Mouse (Mus musculus): ENCODE measurements around the gene Lif. TPM values are rescaled to one million over a fixed set of nuclear protein-coding genes. Genes with fewer than 3 reads are reported as not detected.

The Lif gene
- polyA plus RNA-seq, 1 experiment from 2014 or later = not detected

DNA sequence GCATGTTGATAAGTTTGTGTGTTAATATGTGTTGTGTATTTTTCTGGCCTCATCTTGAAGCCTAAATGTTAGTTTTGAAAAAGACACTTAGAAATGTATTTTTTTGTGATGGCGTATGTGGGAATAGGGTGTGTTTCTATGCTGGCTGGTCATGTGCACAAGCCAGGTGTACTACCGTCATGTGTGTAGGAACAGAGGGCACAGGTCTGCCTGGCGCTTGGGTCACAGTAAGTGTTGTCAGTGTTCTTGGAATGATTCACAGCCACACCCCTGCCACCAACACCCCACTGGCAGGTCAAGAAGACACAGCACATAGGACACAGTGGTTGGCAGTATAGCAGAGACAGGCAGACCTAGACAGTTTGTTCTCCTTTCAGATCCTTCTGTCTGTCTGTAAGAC is 8.2 kb upstream of the Lif start:
- WGBS = 99% methylated on average over 3 of the region's 3 CpGs
- no peak overlapping the region for H3K4me2 ChIP-seq
- H3K9me3 ChIP-seq (ENCODE audit: control insufficient read depth, low read length) = no peaks in the 10 kb centered on the region
- no peaks in the 10 kb centered on the region for H3K27me3 ChIP-seq (ENCODE audit: control insufficient read depth, insufficient read depth, low read length)
- no peak overlapping the region for H3K27ac ChIP-seq (ENCODE audit: low read depth, low read length)
- no peaks in the 10 kb centered on the region for H3K4me1 ChIP-seq (ENCODE audit: control insufficient read depth, insufficient read depth, low read length)
- H3K36me3 ChIP-seq (ENCODE audit: control insufficient read depth, insufficient read depth, low read length) = no peaks in the 10 kb centered on the region
- DNase-seq (ENCODE audit: low spot score, missing footprints) (no peak), ATAC-seq (ENCODE audit: low FRiP score) (no peak)
- H3K9ac ChIP-seq (ENCODE audit: low read length) = no peak overlapping the region
- no peak overlapping the region for H3K4me3 ChIP-seq (ENCODE audit: low read depth, low read length)

DNA sequence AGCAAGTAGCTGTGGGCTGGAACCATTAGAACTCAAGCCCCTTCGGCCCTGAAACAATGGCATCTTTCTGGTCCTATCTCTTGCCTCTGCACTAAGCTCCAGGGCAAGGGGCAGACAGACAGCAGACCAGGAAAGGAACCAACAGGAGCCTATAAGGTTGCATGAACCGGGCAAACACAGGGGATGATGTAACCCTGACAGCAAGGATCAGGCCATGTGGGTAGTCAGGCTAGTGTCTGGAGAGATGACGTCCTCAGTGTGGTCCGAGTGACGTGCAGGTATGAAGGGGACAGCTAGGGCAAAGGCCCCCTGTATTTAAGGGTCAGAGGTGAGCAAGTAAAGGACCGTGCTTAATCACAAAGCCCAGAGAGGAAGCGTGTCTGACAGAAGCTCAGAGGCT is 7.1 kb upstream of the Lif start:
- H3K27me3 ChIP-seq (ENCODE audit: control insufficient read depth, insufficient read depth, low read length) = no peaks in the 10 kb centered on the region
- no peak overlapping the region for H3K4me3 ChIP-seq (ENCODE audit: low read depth, low read length)
- no peak for ATAC-seq (ENCODE audit: low FRiP score)
- H3K9me3 ChIP-seq (ENCODE audit: control insufficient read depth, low read length) = no peaks in the 10 kb centered on the region
- no peak overlapping the region for H3K9ac ChIP-seq (ENCODE audit: low read length)
- H3K27ac ChIP-seq (ENCODE audit: low read depth, low read length) = no peak overlapping the region
- no peaks in the 10 kb centered on the region for H3K4me1 ChIP-seq (ENCODE audit: control insufficient read depth, insufficient read depth, low read length)
- H3K36me3 ChIP-seq (ENCODE audit: control insufficient read depth, insufficient read depth, low read length) = no peaks in the 10 kb centered on the region
- DNase-seq (ENCODE audit: low spot score, missing footprints) = peak; percentile 14
- H3K4me2 ChIP-seq = no peak overlapping the region
- WGBS = 72% methylated on average over 7 of the region's 7 CpGs

DNA sequence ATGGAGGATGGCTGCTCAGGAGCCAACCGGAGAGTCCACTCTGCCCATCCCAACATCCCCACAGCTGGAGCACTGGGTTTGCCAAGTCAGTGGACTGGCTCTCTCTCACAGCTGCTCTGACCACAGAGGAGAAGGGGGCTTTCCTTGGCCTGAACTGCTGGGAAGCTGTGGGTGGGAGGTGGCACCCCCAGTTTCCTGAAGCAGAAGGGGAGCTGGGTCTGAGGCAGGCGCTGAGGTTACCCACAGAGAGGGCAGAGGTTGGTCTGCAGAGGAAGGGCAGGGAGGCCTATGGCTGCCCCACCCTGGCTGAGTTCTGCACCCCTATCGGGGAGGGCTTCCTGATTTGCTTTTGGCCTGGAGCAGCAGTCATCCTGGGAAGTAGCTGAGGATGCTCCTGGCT is 6.0 kb upstream of the Lif start:
- DNase-seq (ENCODE audit: low spot score, missing footprints) = no peak
- 75% methylated on average over 3 of the region's 3 CpGs for WGBS
- no peak overlapping the region for H3K4me2 ChIP-seq
- ATAC-seq (ENCODE audit: low FRiP score) = no peak
- H3K9me3 ChIP-seq (ENCODE audit: control insufficient read depth, low read length) = no peaks in the 10 kb centered on the region
- H3K36me3 ChIP-seq (ENCODE audit: control insufficient read depth, insufficient read depth, low read length) = no peaks in the 10 kb centered on the region
- H3K27ac ChIP-seq (ENCODE audit: low read depth, low read length) = no peak overlapping the region
- no peaks in the 10 kb centered on the region for H3K27me3 ChIP-seq (ENCODE audit: control insufficient read depth, insufficient read depth, low read length)
- no peak overlapping the region for H3K4me3 ChIP-seq (ENCODE audit: low read depth, low read length)
- no peak overlapping the region for H3K9ac ChIP-seq (ENCODE audit: low read length)
- no peaks in the 10 kb centered on the region for H3K4me1 ChIP-seq (ENCODE audit: control insufficient read depth, insufficient read depth, low read length)

DNA sequence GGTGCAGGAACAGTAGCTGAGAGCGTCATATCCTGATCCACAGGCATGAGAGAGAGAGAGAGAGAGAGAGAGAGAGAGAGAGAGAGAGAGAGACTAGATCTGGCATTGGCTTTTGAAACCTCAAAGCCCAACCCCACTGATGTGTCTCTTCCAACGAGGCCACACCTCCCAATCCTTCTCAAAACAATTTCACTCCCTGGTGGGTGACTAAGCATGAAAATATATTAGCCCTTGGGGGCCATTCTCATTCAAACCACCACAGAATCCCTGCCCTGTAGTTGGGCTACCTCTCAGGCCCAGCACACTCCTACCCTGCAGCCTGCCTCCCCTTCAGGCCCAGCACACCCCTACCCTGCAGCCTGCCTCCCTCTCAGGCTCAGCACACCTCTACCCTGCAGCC is 4.5 kb upstream of the Lif start:
- no peak overlapping the region for H3K27ac ChIP-seq (ENCODE audit: low read depth, low read length)
- H3K9me3 ChIP-seq (ENCODE audit: control insufficient read depth, low read length) = no peaks in the 10 kb centered on the region
- H3K27me3 ChIP-seq (ENCODE audit: control insufficient read depth, insufficient read depth, low read length) = no peaks in the 10 kb centered on the region
- H3K4me3 ChIP-seq (ENCODE audit: low read depth, low read length) = no peak overlapping the region
- WGBS = 81% methylated on average over 2 of the region's 2 CpGs
- DNase-seq (ENCODE audit: low spot score, missing footprints) (no peak), ATAC-seq (ENCODE audit: low FRiP score) (no peak)
- H3K9ac ChIP-seq (ENCODE audit: low read length) = no peak overlapping the region
- no peaks in the 10 kb centered on the region for H3K36me3 ChIP-seq (ENCODE audit: control insufficient read depth, insufficient read depth, low read length)
- H3K4me2 ChIP-seq = no peak overlapping the region
- no peaks in the 10 kb centered on the region for H3K4me1 ChIP-seq (ENCODE audit: control insufficient read depth, insufficient read depth, low read length)

DNA sequence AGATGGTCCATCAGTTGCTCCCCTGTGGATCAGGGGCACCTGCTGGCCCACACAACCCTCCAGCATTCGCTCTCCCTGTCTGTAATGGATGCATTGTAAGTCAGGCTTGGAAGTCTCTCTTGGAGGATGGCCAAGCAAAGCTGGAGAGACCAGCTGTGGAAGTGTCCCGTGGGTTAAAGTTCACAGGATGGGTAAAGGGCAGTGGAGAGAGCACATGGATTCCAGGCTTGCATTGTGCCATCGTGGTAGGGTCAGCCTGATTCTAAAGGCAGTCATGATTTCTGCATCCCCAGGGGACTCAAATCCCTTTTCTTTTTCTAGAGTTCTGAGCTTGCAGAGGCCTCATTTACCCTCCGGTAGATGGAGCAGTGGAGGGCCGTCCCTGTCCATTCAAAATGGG is 399 bp downstream of the Lif start:
- Histone ChIP-seq H3K27ac (ENCODE audit: low read depth, low read length) (no peak overlapping the region), H3K9ac (ENCODE audit: low read length) (no peak overlapping the region), H3K4me3 (ENCODE audit: low read depth, low read length) (no peak overlapping the region), H3K9me3 (ENCODE audit: control insufficient read depth, low read length) (no peaks in the 10 kb centered on the region), H3K4me2 (no peak overlapping the region), H3K4me1 (ENCODE audit: control insufficient read depth, insufficient read depth, low read length) (no peaks in the 10 kb centered on the region), H3K27me3 (ENCODE audit: control insufficient read depth, insufficient read depth, low read length) (no peaks in the 10 kb centered on the region), H3K36me3 (ENCODE audit: control insufficient read depth, insufficient read depth, low read length) (no peaks in the 10 kb centered on the region)
- 54% methylated on average over 5 of the region's 5 CpGs for WGBS
- ATAC-seq (ENCODE audit: low FRiP score) (no peak), DNase-seq (ENCODE audit: low spot score, missing footprints) (peak; percentile 65)

DNA sequence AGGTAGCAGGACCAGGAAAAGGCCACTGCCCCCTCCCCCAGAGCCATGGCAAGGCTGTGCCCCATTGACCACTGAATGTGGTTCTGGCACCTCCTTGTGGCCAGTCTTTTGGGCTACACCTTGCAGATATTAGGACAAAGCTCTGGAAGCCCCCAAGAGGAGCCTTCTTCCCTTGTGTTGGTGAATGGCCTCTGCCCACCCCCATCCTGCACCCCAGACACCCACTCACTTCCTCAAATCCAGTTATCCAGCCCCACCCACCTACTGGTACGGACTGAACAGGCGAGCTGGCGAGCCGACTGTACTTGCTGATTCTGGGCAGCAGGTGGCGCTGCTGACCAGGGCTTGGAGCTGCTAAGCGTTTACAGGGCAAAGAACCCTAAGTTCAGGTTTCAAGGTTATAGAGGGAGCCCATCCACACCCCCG is 1.3 kb downstream of the Lif start:
- ATAC-seq (ENCODE audit: low FRiP score) = peak; percentile 61
- Histone ChIP-seq H3K4me1 (ENCODE audit: control insufficient read depth, insufficient read depth, low read length) (no peaks in the 10 kb centered on the region), H3K27me3 (ENCODE audit: control insufficient read depth, insufficient read depth, low read length) (no peaks in the 10 kb centered on the region), H3K4me2 (peak overlapping the region; percentile 23), H3K36me3 (ENCODE audit: control insufficient read depth, insufficient read depth, low read length) (no peaks in the 10 kb centered on the region), H3K4me3 (ENCODE audit: low read depth, low read length) (no peak overlapping the region), H3K27ac (ENCODE audit: low read depth, low read length) (no peak overlapping the region), H3K9ac (ENCODE audit: low read length) (no peak overlapping the region), H3K9me3 (ENCODE audit: control insufficient read depth, low read length) (no peaks in the 10 kb centered on the region)
- DNase-seq (ENCODE audit: low spot score, missing footprints) = peak; percentile 99
- 2% methylated on average over 7 of the region's 7 CpGs for WGBS

DNA sequence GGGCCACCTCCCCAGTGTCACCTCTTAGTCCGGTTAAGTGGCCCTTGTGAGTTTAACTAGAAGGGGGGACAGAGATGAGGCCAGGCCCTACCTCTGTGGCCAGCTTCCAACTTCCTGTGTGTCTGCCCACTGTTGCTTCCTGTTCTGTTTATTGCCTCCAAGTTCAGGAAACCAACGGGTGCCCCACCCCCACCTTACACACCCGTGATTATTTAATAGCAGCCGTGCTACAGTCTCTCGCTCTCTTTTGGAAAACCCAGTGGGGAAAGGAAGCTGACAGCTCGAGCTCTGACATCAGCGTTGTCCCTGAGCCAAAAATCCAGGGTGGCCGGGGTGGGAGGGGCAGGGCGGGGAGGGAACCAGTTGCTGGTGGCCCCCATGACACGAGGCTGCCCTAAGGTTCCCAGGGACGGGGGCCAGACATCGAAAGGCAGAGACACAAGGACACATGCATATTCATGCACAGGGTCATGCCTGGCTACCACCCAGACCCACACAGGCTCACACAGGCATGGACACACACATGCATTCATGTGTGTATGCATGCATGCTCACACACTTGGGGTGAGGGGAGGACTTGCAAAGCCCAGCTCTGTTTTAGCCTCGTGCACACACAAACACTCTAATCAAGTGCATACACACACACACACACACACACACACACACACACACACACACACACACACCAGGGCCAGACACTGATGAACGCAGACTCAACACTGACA is 3.3 kb downstream of the Lif start:
- H3K9me3 ChIP-seq (ENCODE audit: control insufficient read depth, low read length) = no peaks in the 10 kb centered on the region
- peaks cover 7% of the 10 kb centered on the region for H3K27me3 ChIP-seq (ENCODE audit: control insufficient read depth, insufficient read depth, low read length)
- no peak overlapping the region for H3K9ac ChIP-seq (ENCODE audit: low read length)
- DNase-seq (ENCODE audit: low spot score, missing footprints) (peak; percentile 80), ATAC-seq (ENCODE audit: low FRiP score) (no peak)
- H3K27ac ChIP-seq (ENCODE audit: low read depth, low read length) = no peak overlapping the region
- no peaks in the 10 kb centered on the region for H3K36me3 ChIP-seq (ENCODE audit: control insufficient read depth, insufficient read depth, low read length)
- no peak overlapping the region for H3K4me3 ChIP-seq (ENCODE audit: low read depth, low read length)
- H3K4me1 ChIP-seq (ENCODE audit: control insufficient read depth, insufficient read depth, low read length) = no peaks in the 10 kb centered on the region
- WGBS = 68% methylated on average over 14 of the region's 14 CpGs
- no peak overlapping the region for H3K4me2 ChIP-seq

DNA sequence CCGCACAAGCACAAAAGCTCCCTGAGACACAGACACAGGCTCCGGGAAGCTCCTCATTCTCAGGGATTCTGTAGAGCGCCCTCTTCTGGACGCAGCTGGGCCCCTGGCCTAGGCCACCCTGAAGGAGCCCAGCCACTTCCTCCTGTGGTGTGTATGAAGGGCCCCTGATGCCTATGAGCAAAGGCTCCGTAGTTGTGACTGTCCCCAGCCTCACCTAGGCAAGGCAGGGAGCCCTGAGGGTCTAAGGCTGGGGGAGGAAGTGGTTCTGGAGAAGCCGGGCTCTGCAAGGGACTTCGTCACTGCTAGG is 3.8 kb downstream of the Lif start:
- Histone ChIP-seq H3K27ac (ENCODE audit: low read depth, low read length) (no peak overlapping the region), H3K4me3 (ENCODE audit: low read depth, low read length) (no peak overlapping the region), H3K9ac (ENCODE audit: low read length) (no peak overlapping the region), H3K36me3 (ENCODE audit: control insufficient read depth, insufficient read depth, low read length) (no peaks in the 10 kb centered on the region), H3K4me2 (no peak overlapping the region), H3K27me3 (ENCODE audit: control insufficient read depth, insufficient read depth, low read length) (peaks cover 12% of the 10 kb centered on the region), H3K4me1 (ENCODE audit: control insufficient read depth, insufficient read depth, low read length) (no peaks in the 10 kb centered on the region), H3K9me3 (ENCODE audit: control insufficient read depth, low read length) (no peaks in the 10 kb centered on the region)
- ATAC-seq (ENCODE audit: low FRiP score) (0 out of 2 replicates have a peak, but pooled peaks have one; percentile 6), DNase-seq (ENCODE audit: low spot score, missing footprints) (peak; percentile 94)
- 41% methylated on average over 7 of the region's 7 CpGs for WGBS

DNA sequence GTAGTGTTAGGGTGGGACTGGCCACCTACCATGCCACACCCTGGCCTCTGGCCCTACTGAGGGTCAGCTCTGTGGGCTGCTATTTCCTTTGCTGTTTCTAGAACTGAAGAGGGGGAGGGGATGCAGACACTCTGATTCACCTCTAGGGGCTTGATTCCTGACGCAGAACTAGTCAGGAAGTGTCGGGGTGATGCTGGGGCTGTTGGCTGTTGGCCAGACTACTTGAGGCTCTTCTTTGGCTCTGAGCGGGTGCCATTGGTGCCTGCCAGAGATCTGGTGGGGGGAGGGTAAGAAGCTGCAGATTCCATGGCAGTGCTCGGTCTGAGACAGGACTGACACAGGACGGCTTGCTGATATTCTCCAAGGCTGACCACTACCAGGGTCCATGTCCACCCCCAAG is 4.6 kb downstream of the Lif start:
- no peak overlapping the region for H3K4me3 ChIP-seq (ENCODE audit: low read depth, low read length)
- H3K4me1 ChIP-seq (ENCODE audit: control insufficient read depth, insufficient read depth, low read length) = 0 out of 2 replicates have a peak, but pooled peaks cover 7% of the 10 kb centered on the region
- peaks cover 20% of the 10 kb centered on the region for H3K27me3 ChIP-seq (ENCODE audit: control insufficient read depth, insufficient read depth, low read length)
- no peak overlapping the region for H3K27ac ChIP-seq (ENCODE audit: low read depth, low read length)
- H3K9me3 ChIP-seq (ENCODE audit: control insufficient read depth, low read length) = no peaks in the 10 kb centered on the region
- WGBS = 45% methylated on average over 5 of the region's 5 CpGs
- H3K4me2 ChIP-seq = no peak overlapping the region
- ATAC-seq (ENCODE audit: low FRiP score) (no peak), DNase-seq (ENCODE audit: low spot score, missing footprints) (peak; percentile 87)
- H3K9ac ChIP-seq (ENCODE audit: low read length) = no peak overlapping the region
- no peaks in the 10 kb centered on the region for H3K36me3 ChIP-seq (ENCODE audit: control insufficient read depth, insufficient read depth, low read length)
